Mouse (Mus musculus): ENCODE data around the gene Ran.
A peak's percentile ranks its signal among the peaks of the same experiment; 100 is the strongest.
"Not testable (repeated sequence)": the region's sequence is repeated elsewhere in the genome, so short reads cannot be mapped to it uniquely, and the experiment has no call there.

Ran gene

GRCm38 (mm10) chr5:129019497-129020299, at the start of gene Ran:
Gene Ran, plus strand, starts transcription at chr5:129020069.
- Histone ChIP-seq H3K27me3 (ENCODE audit: control insufficient read depth, insufficient read depth, low read length, poor library complexity, severe bottlenecking) (no peaks in the 10 kb centered on the region; the same call in 1 of the 2 replicates), H3K36me3 (ENCODE audit: control insufficient read depth, insufficient read depth, low read length, poor library complexity, severe bottlenecking) (peaks cover 9% of the 10 kb centered on the region; the same call in 1 of the 2 replicates)
- peak; percentile 97 for DNase-seq (ENCODE audit: low read depth, low spot score)

- no peaks in the 10 kb centered on the region for H3K27me3 ChIP-seq (ENCODE audit: control insufficient read depth, insufficient read depth, low read length, poor library complexity, severe bottlenecking)
- no peaks in the 10 kb centered on the region for H3K36me3 ChIP-seq (ENCODE audit: control insufficient read depth, insufficient read depth, low read length, poor library complexity, severe bottlenecking)
- no peak for DNase-seq (ENCODE audit: low read depth, low spot score)
Measured at GRCm38 (mm10) chr5:128970878-128971277, 49.0 kb upstream of the Ran start.

- Histone ChIP-seq H3K27me3 (ENCODE audit: control insufficient read depth, insufficient read depth, low read length, poor library complexity, severe bottlenecking) (no peaks in the 10 kb centered on the region), H3K36me3 (ENCODE audit: control insufficient read depth, insufficient read depth, low read length, poor library complexity, severe bottlenecking) (no peaks in the 10 kb centered on the region)
- DNase-seq (ENCODE audit: low read depth, low spot score) = peak; percentile 67
Measured at GRCm38 (mm10) chr5:128971298-128971697, 48.6 kb upstream of the Ran start.

- H3K36me3 ChIP-seq (ENCODE audit: control insufficient read depth, insufficient read depth, low read length, poor library complexity, severe bottlenecking) = no peaks in the 10 kb centered on the region
- no peak for DNase-seq (ENCODE audit: low read depth, low spot score)
- H3K27me3 ChIP-seq (ENCODE audit: control insufficient read depth, insufficient read depth, low read length, poor library complexity, severe bottlenecking) = no peaks in the 10 kb centered on the region
Measured at GRCm38 (mm10) chr5:128976266-128976665, 43.6 kb upstream of the Ran start.

- DNase-seq (ENCODE audit: low read depth, low spot score); H3K27me3 ChIP-seq (ENCODE audit: control insufficient read depth, insufficient read depth, low read length, poor library complexity, severe bottlenecking): not testable (repeated sequence)
Measured at GRCm38 (mm10) chr5:128977466-128977865, 42.4 kb upstream of the Ran start.

GRCm38 (mm10) chr5:128978957-128979356, 40.9 kb upstream of the Ran start:
- H3K27me3 ChIP-seq (ENCODE audit: control insufficient read depth, insufficient read depth, low read length, poor library complexity, severe bottlenecking) = no peaks in the 10 kb centered on the region
- DNase-seq (ENCODE audit: low read depth, low spot score) = no peak
- H3K36me3 ChIP-seq (ENCODE audit: control insufficient read depth, insufficient read depth, low read length, poor library complexity, severe bottlenecking) = no peaks in the 10 kb centered on the region

More at GRCm38 (mm10) chr5:128977466-128977865, 42.4 kb upstream of the Ran start:
- not testable (repeated sequence) for H3K36me3 ChIP-seq (ENCODE audit: control insufficient read depth, insufficient read depth, low read length, poor library complexity, severe bottlenecking)

GRCm38 (mm10) chr5:128980857-128981256, 39.0 kb upstream of the Ran start:
- H3K27me3 ChIP-seq (ENCODE audit: control insufficient read depth, insufficient read depth, low read length, poor library complexity, severe bottlenecking) = no peaks in the 10 kb centered on the region
- DNase-seq (ENCODE audit: low read depth, low spot score) = no peak
- H3K36me3 ChIP-seq (ENCODE audit: control insufficient read depth, insufficient read depth, low read length, poor library complexity, severe bottlenecking) = no peaks in the 10 kb centered on the region

- Histone ChIP-seq H3K36me3 (ENCODE audit: control insufficient read depth, insufficient read depth, low read length, poor library complexity, severe bottlenecking) (no peaks in the 10 kb centered on the region), H3K27me3 (ENCODE audit: control insufficient read depth, insufficient read depth, low read length, poor library complexity, severe bottlenecking) (no peaks in the 10 kb centered on the region)
- peak; percentile 81 for DNase-seq (ENCODE audit: low read depth, low spot score)
Measured at GRCm38 (mm10) chr5:128981607-128982006, 38.3 kb upstream of the Ran start.

GRCm38 (mm10) chr5:128984536-128984935, 35.3 kb upstream of the Ran start:
- Histone ChIP-seq H3K27me3 (ENCODE audit: control insufficient read depth, insufficient read depth, low read length, poor library complexity, severe bottlenecking) (no peaks in the 10 kb centered on the region), H3K36me3 (ENCODE audit: control insufficient read depth, insufficient read depth, low read length, poor library complexity, severe bottlenecking) (no peaks in the 10 kb centered on the region)
- no peak for DNase-seq (ENCODE audit: low read depth, low spot score)

- Histone ChIP-seq H3K36me3 (ENCODE audit: control insufficient read depth, insufficient read depth, low read length, poor library complexity, severe bottlenecking) (no peaks in the 10 kb centered on the region), H3K27me3 (ENCODE audit: control insufficient read depth, insufficient read depth, low read length, poor library complexity, severe bottlenecking) (no peaks in the 10 kb centered on the region)
- no peak for DNase-seq (ENCODE audit: low read depth, low spot score)
Measured at GRCm38 (mm10) chr5:128985946-128986345, 33.9 kb upstream of the Ran start.

GRCm38 (mm10) chr5:128987141-128987954, 32.5 kb upstream of the Ran start:
- DNase-seq (ENCODE audit: low read depth, low spot score) = no peak
- Histone ChIP-seq H3K27me3 (ENCODE audit: control insufficient read depth, insufficient read depth, low read length, poor library complexity, severe bottlenecking) (no peaks in the 10 kb centered on the region), H3K36me3 (ENCODE audit: control insufficient read depth, insufficient read depth, low read length, poor library complexity, severe bottlenecking) (no peaks in the 10 kb centered on the region)

- DNase-seq (ENCODE audit: low read depth, low spot score) = no peak
- no peaks in the 10 kb centered on the region for H3K27me3 ChIP-seq (ENCODE audit: control insufficient read depth, insufficient read depth, low read length, poor library complexity, severe bottlenecking)
- no peaks in the 10 kb centered on the region for H3K36me3 ChIP-seq (ENCODE audit: control insufficient read depth, insufficient read depth, low read length, poor library complexity, severe bottlenecking)
Measured at GRCm38 (mm10) chr5:129000706-129001468, 19.0 kb upstream of the Ran start.

GRCm38 (mm10) chr5:129002571-129003011, 17.3 kb upstream of the Ran start:
- no peak for DNase-seq (ENCODE audit: low read depth, low spot score)
- Histone ChIP-seq H3K36me3 (ENCODE audit: control insufficient read depth, insufficient read depth, low read length, poor library complexity, severe bottlenecking) (no peaks in the 10 kb centered on the region), H3K27me3 (ENCODE audit: control insufficient read depth, insufficient read depth, low read length, poor library complexity, severe bottlenecking) (no peaks in the 10 kb centered on the region)

- H3K27me3 ChIP-seq (ENCODE audit: control insufficient read depth, insufficient read depth, low read length, poor library complexity, severe bottlenecking) = no peaks in the 10 kb centered on the region
- no peak for DNase-seq (ENCODE audit: low read depth, low spot score)
- H3K36me3 ChIP-seq (ENCODE audit: control insufficient read depth, insufficient read depth, low read length, poor library complexity, severe bottlenecking) = no peaks in the 10 kb centered on the region
Measured at GRCm38 (mm10) chr5:129005416-129005815, 14.5 kb upstream of the Ran start.

Data from splenic B cell, adult 2 months (primary cell).